Mouse (Mus musculus): ENCODE results near the gene Sypl2.

Gene Sypl2

DNA sequence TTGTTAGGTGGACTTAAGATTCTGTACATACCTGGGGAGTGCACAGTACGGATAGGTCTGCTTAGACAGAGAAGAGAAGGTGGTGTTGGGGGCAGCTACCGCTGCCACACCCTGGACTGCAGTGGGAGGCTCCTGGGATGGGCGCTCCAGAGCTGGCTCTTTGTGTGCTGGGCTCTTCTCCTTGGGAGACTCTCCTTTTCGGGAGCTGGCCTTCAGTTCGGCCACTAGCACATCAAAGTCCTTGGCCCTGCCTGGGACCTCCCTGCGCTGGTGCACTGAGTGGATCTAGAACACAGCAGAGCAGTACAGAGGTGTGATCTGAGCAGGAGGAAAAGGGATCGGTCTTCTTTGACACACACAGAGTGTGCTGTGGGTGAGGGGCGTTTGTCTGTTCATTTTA is 20.8 kb downstream of the Sypl2 start:
- no peak for DNase-seq (ENCODE audit: low read depth)

DNA sequence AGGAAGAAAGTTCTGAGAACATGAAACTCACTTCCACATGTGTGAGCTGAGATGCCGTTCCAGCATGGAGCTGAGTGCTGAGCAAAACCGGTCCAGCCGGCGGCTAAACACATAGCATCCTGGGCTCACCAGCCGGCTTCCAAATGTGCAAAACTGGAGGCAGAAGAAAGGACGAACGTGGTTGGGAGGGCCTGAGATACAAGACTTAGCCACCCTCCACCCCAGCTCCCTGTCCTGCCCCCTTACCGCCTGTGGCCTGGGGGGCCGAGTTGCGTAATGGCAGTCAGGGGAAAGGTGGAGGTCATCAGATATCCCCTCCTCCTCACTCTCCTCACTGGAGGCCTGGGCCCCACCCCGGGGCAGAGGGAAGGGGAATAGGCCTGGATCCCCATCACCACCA is 22.0 kb downstream of the Sypl2 start:
- no peak for DNase-seq (ENCODE audit: low read depth)

GRCm38 (mm10) chr3:108203621-108204325 is 22.7 kb downstream of the Sypl2 start:
- peak; percentile 66 for DNase-seq (ENCODE audit: low read depth)

- DNase-seq (ENCODE audit: low read depth), result no peak
Measured at GRCm38 (mm10) chr3:108203212-108203611, 23.2 kb downstream of the Sypl2 start.

DNA sequence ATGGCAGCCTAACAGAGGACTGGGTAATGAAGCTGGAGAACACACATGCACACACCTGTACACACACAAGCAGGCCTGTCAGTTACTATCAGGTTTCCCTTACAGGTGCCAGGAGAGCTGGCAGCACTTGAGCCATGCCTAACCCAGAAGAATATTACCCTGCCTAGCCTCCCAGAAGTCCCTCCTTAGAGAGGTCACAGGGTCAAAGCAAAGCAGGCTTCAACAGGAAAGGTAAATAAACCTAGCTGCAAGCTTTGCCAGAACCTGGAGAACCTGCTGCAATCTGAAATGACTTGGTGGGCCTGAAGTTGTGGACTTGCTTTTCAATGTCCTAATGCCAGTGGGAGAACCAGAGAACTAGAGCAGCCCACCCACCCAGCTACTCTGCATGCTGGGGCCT is 23.9 kb downstream of the Sypl2 start:
- no peak for DNase-seq (ENCODE audit: low read depth)

- DNase-seq (ENCODE audit: low read depth), result peak; percentile 89
Measured at GRCm38 (mm10) chr3:108200329-108201323, 25.8 kb downstream of the Sypl2 start, which contains the start of gene Cyb561d1. TSS of gene Cyb561d1 (minus strand) at chr3:108201212.

DNA sequence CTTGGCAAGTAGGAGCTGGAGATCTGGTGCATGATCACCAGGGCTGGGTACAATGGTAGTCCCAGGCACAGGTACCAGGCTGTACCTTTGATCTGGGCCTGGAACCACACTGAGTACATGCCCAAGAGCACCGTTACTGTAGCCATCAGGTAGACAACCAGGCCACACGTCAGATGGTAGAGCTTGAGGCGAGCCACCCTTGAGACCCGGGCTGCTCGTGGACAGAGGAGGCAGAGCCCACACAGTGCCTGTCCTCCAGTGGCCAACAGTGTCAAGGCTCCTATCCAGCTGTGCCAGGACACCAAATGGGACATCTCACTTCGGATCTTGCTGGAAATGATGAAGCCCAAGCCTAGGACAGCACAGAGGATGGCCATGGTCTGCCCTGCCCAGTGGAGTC is 27.2 kb downstream of the Sypl2 start:
- DNase-seq (ENCODE audit: low read depth), result no peak

DNA sequence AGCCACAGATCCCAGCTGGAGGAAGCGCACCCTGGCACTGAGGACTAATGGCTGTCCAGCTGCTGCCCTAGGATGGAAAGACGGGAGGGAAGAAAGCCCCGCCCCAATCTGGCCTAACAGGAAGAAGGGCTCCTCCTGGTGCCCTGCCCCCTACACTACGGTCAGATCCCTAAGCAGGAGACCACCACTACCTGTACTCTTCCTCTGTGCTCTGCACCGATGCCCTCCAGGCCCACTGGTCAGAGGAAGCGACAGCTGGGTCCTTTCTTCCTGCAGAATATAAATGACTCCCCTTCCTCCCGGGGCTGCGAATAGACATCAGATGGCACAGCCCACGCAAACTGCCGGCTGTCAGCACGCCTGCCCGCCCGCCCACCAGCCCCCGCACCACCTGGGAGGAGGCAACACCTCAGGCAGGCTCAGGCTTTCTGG is 29.4 kb downstream of the Sypl2 start:
- no peak for DNase-seq (ENCODE audit: low read depth)

DNA sequence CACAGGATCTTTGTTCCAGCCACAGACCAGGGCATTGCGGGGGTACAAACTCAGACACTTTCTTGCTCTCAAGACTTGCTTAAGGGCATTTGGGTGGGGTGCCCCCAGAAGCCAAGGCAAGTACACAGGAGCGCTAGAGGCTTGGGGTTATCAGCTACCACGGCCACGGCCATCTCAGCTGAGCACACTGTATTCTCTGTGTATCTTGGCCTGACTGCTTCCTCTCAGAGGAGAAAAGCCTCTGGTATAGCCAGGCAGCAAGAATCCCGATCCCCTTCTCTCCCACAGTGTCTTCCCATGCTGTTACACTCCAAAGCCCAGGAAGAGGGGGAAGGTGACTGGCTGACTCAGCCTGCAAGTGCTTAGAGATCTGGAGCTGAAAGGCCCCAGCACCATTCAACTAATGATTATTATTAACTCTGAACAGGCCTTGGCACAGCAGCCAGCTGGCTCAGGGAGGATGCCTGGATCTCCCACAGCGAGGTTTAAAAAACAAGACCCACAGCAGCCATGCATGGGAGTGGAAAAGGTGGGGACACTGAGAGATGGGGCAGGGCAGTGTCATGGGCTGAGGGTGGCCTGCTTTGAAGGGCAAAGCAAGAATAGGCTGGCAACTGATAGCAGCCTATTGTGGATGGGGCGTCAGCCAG is 30.4 kb downstream of the Sypl2 start:
- no peak for DNase-seq (ENCODE audit: low read depth)

GRCm38 (mm10) chr3:108195287-108195686 is 31.2 kb downstream of the Sypl2 start:
- DNase-seq (ENCODE audit: low read depth), result no peak

DNA sequence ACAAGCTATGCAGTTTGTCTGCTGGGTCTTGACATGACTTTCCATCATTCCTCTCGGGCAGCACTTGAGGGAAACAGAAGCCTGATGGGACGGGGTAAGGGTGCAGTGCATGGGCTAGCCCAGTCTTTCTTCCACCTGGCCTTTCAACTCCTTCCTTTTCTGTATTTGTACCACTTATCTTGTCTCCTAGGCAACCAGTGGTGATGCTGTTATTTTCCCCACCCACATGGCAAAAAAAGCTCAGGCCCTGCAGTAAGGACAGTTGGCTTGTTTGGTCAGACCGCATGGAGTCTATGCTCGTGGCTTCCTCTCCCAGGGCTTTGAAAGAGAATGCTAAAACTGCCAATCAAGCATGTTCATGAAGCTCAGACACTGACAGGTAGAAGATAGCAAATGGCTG is 32.8 kb downstream of the Sypl2 start:
- no peak for DNase-seq (ENCODE audit: low read depth)

GRCm38 (mm10) chr3:108189897-108190296 is 36.6 kb downstream of the Sypl2 start:
- DNase-seq (ENCODE audit: low read depth), result no peak

DNA sequence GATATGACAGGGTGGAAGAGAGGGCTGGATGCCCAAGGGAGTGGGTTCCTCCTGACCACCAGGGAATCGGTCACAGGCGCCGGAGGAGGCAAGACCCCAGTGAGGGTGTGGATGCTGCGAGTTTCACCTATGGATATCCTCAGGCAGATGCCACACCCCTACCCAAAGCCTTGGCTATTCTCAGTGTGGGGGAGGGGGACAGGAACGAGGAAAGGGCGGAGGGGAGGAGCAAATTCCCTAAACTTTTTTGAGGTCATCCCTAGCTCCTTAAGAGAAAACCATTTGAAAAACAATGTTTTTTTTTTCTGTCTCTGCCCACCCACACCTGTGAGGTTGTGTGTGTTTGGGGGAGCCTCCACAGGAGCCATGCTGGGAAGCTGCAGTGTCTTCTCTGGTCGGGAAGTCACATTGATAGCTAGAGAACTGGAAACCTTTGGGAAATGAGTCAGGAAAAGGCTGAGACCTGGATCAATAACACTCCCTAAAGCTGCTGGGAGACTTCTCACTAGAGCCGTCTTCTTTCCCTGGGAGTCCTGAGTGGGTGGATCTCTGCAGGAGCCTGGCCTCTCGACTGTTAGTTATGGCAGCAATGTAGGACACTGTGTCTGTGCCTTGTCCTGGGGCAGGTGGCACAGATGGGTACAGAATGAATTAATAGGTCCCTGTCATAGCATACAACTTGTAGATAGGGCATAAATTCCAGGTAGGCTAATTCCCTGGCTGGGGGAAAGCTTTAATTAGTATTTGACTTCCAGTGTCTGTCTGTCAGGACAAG is 37.5 kb downstream of the Sypl2 start:
- DNase-seq (ENCODE audit: low read depth), result no peak

DNA sequence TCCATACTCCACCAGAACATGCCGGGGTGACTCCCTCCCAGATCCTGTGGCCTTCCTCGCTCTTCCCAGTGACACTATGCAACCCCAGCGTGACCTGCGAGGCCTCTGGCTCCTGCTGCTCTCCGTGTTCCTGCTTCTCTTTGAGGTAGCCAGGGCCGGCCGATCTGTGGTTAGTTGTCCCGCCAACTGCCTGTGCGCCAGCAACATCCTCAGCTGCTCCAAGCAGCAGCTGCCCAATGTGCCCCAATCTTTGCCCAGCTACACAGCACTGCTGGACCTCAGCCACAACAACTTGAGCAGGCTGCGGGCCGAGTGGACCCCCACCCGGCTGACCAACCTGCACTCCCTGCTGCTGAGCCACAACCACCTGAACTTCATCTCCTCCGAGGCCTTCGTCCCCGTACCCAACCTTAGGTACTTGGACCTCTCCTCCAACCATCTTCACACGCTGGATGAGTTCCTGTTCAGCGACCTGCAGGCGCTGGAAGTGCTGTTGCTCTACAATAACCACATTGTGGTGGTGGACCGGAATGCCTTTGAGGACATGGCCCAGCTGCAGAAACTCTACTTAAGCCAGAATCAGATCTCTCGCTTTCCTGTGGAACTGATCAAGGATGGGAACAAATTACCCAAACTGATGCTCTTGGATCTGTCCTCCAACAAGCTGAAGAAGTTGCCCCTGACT is 39.2 kb downstream of the Sypl2 start:
- no peak for DNase-seq (ENCODE audit: low read depth)

DNA sequence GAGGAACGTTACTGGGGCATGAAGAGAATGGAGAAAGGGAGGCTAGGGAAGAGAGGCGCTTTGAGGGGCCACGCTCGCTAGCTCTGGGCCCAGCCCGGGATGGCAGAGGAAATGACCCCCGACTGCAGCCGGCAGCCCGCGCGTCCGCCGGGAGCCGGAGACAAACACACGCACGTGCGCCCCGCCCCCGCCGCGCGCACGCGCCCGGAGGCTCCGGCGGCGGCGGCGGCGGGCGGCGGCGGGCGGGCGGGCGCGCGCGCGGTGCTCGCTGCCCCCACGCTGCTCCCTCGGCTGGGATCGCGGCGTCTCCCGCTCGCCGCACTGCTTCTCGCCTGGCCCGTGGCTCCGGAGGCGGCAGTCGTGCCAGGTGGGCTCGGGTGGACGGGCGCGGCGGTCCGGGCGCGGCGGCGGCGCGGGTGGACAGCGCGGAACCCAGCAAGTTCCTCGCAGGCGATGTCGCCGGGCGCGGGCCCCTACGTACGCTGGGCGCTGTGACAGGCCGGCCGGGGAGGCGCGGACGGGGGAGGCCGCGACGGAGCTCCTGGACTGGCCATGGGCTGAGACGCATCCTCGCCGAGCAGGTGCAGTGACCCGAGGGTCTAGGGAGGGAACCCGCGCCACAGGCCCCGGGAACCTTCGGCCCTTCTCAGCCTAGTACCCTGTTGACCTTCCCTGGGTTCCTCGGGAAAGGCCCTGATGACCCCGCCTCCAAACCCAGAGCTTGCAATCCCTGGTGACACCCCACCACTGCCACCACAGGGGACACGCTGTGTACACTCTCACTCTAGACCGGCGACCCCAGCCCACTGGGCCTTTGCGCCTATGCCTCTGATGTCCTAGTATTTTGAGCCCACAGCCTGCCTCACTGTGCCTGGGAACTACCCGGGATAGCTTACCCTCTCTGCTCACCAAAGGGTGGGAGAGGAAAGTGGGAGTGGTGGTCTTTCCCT is 40.1 kb downstream of the Sypl2 start, which contains the start of gene Amigo1:
Amigo1 (plus strand) TSS at position 238 of the 950 bp plus-strand sequence.
- no peak for DNase-seq (ENCODE audit: low read depth)

DNA sequence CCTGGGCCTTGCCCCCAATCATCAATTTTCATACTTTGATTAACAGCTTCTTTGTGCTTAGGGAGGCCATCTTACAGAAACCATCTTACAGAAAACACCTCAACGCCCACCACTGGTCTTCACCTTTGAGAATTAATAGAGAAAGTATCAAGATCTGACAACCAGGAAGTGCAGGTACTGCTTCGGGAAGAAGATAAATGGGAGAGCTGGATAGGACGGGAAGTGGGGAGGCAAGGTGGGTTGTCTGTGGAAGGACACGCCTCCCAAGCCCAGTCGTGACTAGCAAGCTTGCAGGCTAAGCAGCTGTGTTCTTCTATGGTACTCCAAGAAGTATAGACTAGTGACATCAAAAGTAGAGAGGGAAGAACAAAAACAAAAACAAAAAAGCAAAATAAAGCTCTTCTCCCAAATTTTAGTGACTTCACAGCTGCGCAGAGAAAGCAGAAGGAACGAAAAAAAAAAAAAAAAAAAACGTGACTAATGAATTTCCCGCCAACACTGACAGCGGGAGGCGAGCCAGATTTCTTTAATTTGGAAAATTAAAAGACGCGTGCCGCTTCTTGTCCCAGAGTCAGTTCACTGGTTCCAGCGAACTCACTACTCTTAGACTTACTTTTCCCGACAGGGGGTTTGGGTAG is 40.9 kb downstream of the Sypl2 start:
- no peak for DNase-seq (ENCODE audit: low read depth)

DNA sequence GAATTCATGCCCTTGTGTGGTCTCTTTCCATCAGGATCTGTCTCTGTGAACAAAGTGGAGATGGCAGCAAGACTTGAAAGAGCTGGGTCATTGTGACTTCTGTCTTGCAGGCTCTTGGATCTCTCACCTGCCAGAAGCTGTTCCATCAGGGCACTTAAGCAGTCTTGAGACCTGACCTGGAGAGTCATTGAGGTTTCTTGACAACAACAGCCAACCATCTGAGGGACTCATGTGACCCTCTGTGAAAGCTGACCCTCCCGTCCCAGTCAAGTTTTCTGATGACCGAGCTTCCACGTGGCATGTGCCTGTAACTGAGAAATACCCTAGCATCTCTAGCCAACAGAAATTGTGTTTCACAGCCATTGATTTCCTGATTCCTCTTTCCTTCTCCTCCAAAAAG is 41.7 kb downstream of the Sypl2 start:
- no peak for DNase-seq (ENCODE audit: low read depth)

- DNase-seq (ENCODE audit: low read depth), result no peak
Measured at GRCm38 (mm10) chr3:108180514-108180913, 45.9 kb downstream of the Sypl2 start.

Data from c-Kit-positive CD71-positive TER-119-negative erythroid progenitor cells, embryonic 14.5 days (primary cell).